Mouse (Mus musculus) limb, embryonic 15.5 days (tissue): ENCODE data around the gene Xndc1. TPM values are rescaled to one million over a fixed set of nuclear protein-coding genes. Genes with fewer than 3 reads are reported as not detected.

Source experiments
- ATAC-seq: fragments of 200-750 bp; cut with Nextera tagmentation; 2 replicates; pipeline ENCODE4 v1.8.0; 2017; ENCODE audit warnings: low read depth, moderate TSS enrichment; ENCODE audit not compliant: insufficient number of reproducible peaks, low FRiP score, low TSS enrichment
- H3K27ac ChIP-seq: fragments of 300-500 bp; sonication (generic); 2 replicates; pipeline ENCODE4 v1.5.1; 2015; ENCODE audit warnings: moderate library complexity, mild to moderate bottlenecking, inconsistent platforms
- H3K27me3 ChIP-seq: fragments of 300-500 bp; sonication (generic); 2 replicates; pipeline ENCODE4 v1.6.1; 2015; ENCODE audit warnings: inconsistent platforms
- H3K36me3 ChIP-seq: fragments of 300-500 bp; sonication (generic); 2 replicates; pipeline ENCODE4 v1.6.1; 2015; ENCODE audit warnings: inconsistent platforms
- H3K4me1 ChIP-seq: fragments of 300-500 bp; sonication (generic); 2 replicates; pipeline ENCODE4 v1.6.1; 2015; ENCODE audit warnings: inconsistent platforms
- H3K4me2 ChIP-seq: fragments of 300-500 bp; sonication (generic); 2 replicates; pipeline ENCODE4 v1.6.1; 2015; ENCODE audit warnings: mild to moderate bottlenecking, inconsistent platforms
- H3K4me3 ChIP-seq: fragments of 300-500 bp; sonication (generic); 2 replicates; pipeline ENCODE4 v1.5.1; 2015; ENCODE audit warnings: mild to moderate bottlenecking, inconsistent platforms
- H3K9ac ChIP-seq: fragments of 300-500 bp; sonication (generic); 2 replicates; pipeline ENCODE4 v1.6.1; 2015; ENCODE audit warnings: inconsistent platforms
- H3K9me3 ChIP-seq: fragments of 300-500 bp; sonication (generic); 2 replicates; pipeline ENCODE4 v1.6.1; 2016; ENCODE audit warnings: inconsistent platforms
- WGBS: fragments of 180-500 bp; shearing (Covaris S2); methylation state at CpG from one replicate; pipeline ENCODE4 v1.1.7; 2015; 5-methylcytosine and 5-hydroxymethylcytosine counted together
- polyA plus RNA-seq: library from polyadenylated mRNA; unstranded; fragments of >200 nt; fragmentation: Nextera tagmentation; extraction: Ambion mirVana; gene quantifications from 2 replicates; pipeline ENCODE4 v1.2.1, GENCODE M21; 2015

Xndc1 gene
- polyA plus RNA-seq, 1 experiment from 2014 or later, result 32.3 TPM

- Histone ChIP-seq H3K4me1 (peaks cover 13% of the 10 kb centered on the region), H3K9me3 (no peaks in the 10 kb centered on the region), H3K27ac (no peak overlapping the region), H3K4me2 (no peak overlapping the region), H3K4me3 (no peak overlapping the region), H3K36me3 (no peaks in the 10 kb centered on the region), H3K9ac (no peak overlapping the region), H3K27me3 (no peaks in the 10 kb centered on the region)
- WGBS, result 86% methylated on average over 4 of the region's 4 CpGs
- ATAC-seq, result no peak
Measured at GRCm38 (mm10) chr7:102109746-102110145, 44.4 kb downstream of the Xndc1 start.

- ATAC-seq, result no peak
- Histone ChIP-seq H3K4me1 (peaks cover 1% of the 10 kb centered on the region; the same call in 1 of the 2 replicates), H3K36me3 (peaks cover 2% of the 10 kb centered on the region; the same call in 1 of the 2 replicates), H3K9me3 (no peaks in the 10 kb centered on the region), H3K27ac (no peak overlapping the region), H3K9ac (no peak overlapping the region), H3K4me2 (no peak overlapping the region), H3K4me3 (no peak overlapping the region), H3K27me3 (no peaks in the 10 kb centered on the region)
- WGBS, result 80% methylated on average over 45 of the region's 45 CpGs
Measured at GRCm38 (mm10) chr7:102113151-102113729, 47.9 kb downstream of the Xndc1 start.

GRCm38 (mm10) chr7:102116579-102117331 lies 51.4 kb downstream of the Xndc1 start, which contains the start of gene Chrna10:
Gene Chrna10 (minus strand): TSS chr7:102116828.
- Histone ChIP-seq H3K4me2 (no peak within 1 kb of the TSS), H3K4me1 (no peaks in the 10 kb centered on the region; the same call in 1 of the 2 replicates), H3K9me3 (no peaks in the 10 kb centered on the region), H3K4me3 (no peak within 1 kb of the TSS), H3K36me3 (peaks cover 35% of the 10 kb centered on the region), H3K9ac (no peak within 1 kb of the TSS), H3K27ac (no peak within 1 kb of the TSS), H3K27me3 (no peaks in the 10 kb centered on the region)
- WGBS, result 42% methylated on average over 7 of the region's 7 CpGs
- ATAC-seq, result no peak

- H3K9me3 ChIP-seq, result no peaks in the 10 kb centered on the region
- H3K4me1 ChIP-seq, result no peaks in the 10 kb centered on the region; the same call in 1 of the 2 replicates
- no peak overlapping the region for H3K4me3 ChIP-seq
- ATAC-seq, result no peak
- H3K4me2 ChIP-seq, result no peak overlapping the region
- H3K27me3 ChIP-seq, result no peaks in the 10 kb centered on the region
- peaks cover 41% of the 10 kb centered on the region for H3K36me3 ChIP-seq
- WGBS, result 71% methylated on average over 6 of the region's 6 CpGs
- H3K27ac ChIP-seq, result no peak overlapping the region
- no peak overlapping the region for H3K9ac ChIP-seq
Measured at GRCm38 (mm10) chr7:102117382-102117781, 52.1 kb downstream of the Xndc1 start.

- Histone ChIP-seq H3K9ac (no peak overlapping the region), H3K36me3 (peaks cover 71% of the 10 kb centered on the region), H3K4me2 (no peak overlapping the region), H3K9me3 (no peaks in the 10 kb centered on the region), H3K27me3 (no peaks in the 10 kb centered on the region), H3K4me1 (no peaks in the 10 kb centered on the region; the same call in 1 of the 2 replicates), H3K4me3 (no peak overlapping the region), H3K27ac (no peak overlapping the region)
- 94% methylated on average over 10 of the region's 10 CpGs for WGBS
- no peak for ATAC-seq
Measured at GRCm38 (mm10) chr7:102120326-102120725, 55.0 kb downstream of the Xndc1 start.

- ATAC-seq, result no peak
- Histone ChIP-seq H3K4me2 (no peak overlapping the region), H3K9ac (no peak overlapping the region), H3K27me3 (no peaks in the 10 kb centered on the region), H3K27ac (no peak overlapping the region), H3K9me3 (no peaks in the 10 kb centered on the region), H3K4me3 (no peak overlapping the region), H3K4me1 (no peaks in the 10 kb centered on the region), H3K36me3 (peaks cover 74% of the 10 kb centered on the region)
- WGBS, result 86% methylated on average over 4 of the region's 4 CpGs
Measured at GRCm38 (mm10) chr7:102132395-102132794, 67.1 kb downstream of the Xndc1 start.

Other genes starting within 250 kb of the Xndc1 start
- gene Phox2a, start 247.2 kb upstream of the Xndc1 start, polyA plus RNA-seq, result 0.14 and 0.23 TPM in 2 replicates
- gene Inppl1, start 227.3 kb upstream of the Xndc1 start, polyA plus RNA-seq, result 49.4 and 56.6 TPM in 2 replicates
- gene Folr2, start 208.3 kb upstream of the Xndc1 start, polyA plus RNA-seq, result 3.8 and 5.6 TPM in 2 replicates
- 54.5 and 56.5 TPM in 2 replicates for gene Anapc15, start 201.8 kb upstream of the Xndc1 start, polyA plus RNA-seq
- gene Folr1, start 194.7 kb upstream of the Xndc1 start, polyA plus RNA-seq, result 0.61 and 0.65 TPM in 2 replicates
- gene Lamtor1, start 159.6 kb upstream of the Xndc1 start, polyA plus RNA-seq, result 166 and 174 TPM in 2 replicates
- 0.23 and 0.25 TPM in 2 replicates for gene Tomt, start 159.2 kb upstream of the Xndc1 start, polyA plus RNA-seq
- 8.8 and 11.5 TPM in 2 replicates for gene Lrrc51, start 131.6 kb upstream of the Xndc1 start, polyA plus RNA-seq
- gene Numa1, start 131.4 kb upstream of the Xndc1 start, polyA plus RNA-seq, result 66.2 and 72.9 TPM in 2 replicates
- 1.9 and 2.4 TPM in 2 replicates for gene Il18bp, start 46.8 kb upstream of the Xndc1 start, polyA plus RNA-seq
- gene Rnf121, start within 50 bp of the Xndc1 start, polyA plus RNA-seq, result 30.8 and 32.8 TPM in 2 replicates
- 1.5 and 1.6 TPM in 2 replicates for gene Xntrpc, start 202 bp downstream of the Xndc1 start, polyA plus RNA-seq
- not detected in 2 replicates for gene Trpc2, start 17.6 kb downstream of the Xndc1 start, polyA plus RNA-seq
- gene Art1, start 36.2 kb downstream of the Xndc1 start, polyA plus RNA-seq, result 14.9 and 38.9 TPM in 2 replicates
- gene Art5, start 44.0 kb downstream of the Xndc1 start, polyA plus RNA-seq, result 3.1 and 3.9 TPM in 2 replicates
- 0.15 TPM in 1 of 2 replicates, not detected in the other for gene Chrna10, start 51.3 kb downstream of the Xndc1 start, polyA plus RNA-seq
- 29.2 and 30.8 TPM in 2 replicates for gene Nup98, start 144.7 kb downstream of the Xndc1 start, polyA plus RNA-seq
- 92.5 and 97.2 TPM in 2 replicates for gene Pgap2, start 144.7 kb downstream of the Xndc1 start, polyA plus RNA-seq
- gene Rhog, start 190.5 kb downstream of the Xndc1 start, polyA plus RNA-seq, result 65.2 and 76.2 TPM in 2 replicates
- 33.5 and 38.5 TPM in 2 replicates for gene Stim1, start 202.3 kb downstream of the Xndc1 start, polyA plus RNA-seq